Mouse (Mus musculus) midbrain, embryonic 14.5 days (tissue): ENCODE results near the gene Ap1g2. TPM values are rescaled to one million over a fixed set of nuclear protein-coding genes. Genes with fewer than 3 reads are reported as not detected.

Source experiments
- ATAC-seq: fragments of 200-750 bp; cut with Nextera tagmentation; 2 replicates; pipeline ENCODE4 v1.8.0; 2017; ENCODE audit warnings: moderate number of reproducible peaks, moderate library complexity; ENCODE audit not compliant: low FRiP score, low TSS enrichment
- DNase-seq: peaks from one replicate; pipeline ENCODE4 v3.0.0-alpha.2; 2015
- H3K27ac ChIP-seq: fragments of 300-500 bp; sonication (generic); replicated peaks from 2 replicates; pipeline ENCODE4 v1.5.1; 2014; ENCODE audit warnings: mild to moderate bottlenecking, low read depth, low read length, moderate library complexity
- H3K27me3 ChIP-seq: fragments of 300-500 bp; sonication (generic); 2 replicates; pipeline ENCODE4 v1.6.1; 2014; ENCODE audit warnings: low read length, control low read depth, mixed read lengths; ENCODE audit not compliant: control insufficient read depth, insufficient read depth
- H3K36me3 ChIP-seq: fragments of 300-500 bp; sonication (generic); 2 replicates; pipeline ENCODE4 v1.6.1; 2014; ENCODE audit warnings: low read length, control low read depth; ENCODE audit not compliant: control insufficient read depth, insufficient read depth
- H3K4me1 ChIP-seq: fragments of 300-500 bp; sonication (generic); 2 replicates; pipeline ENCODE4 v1.6.1; 2014; ENCODE audit warnings: mild to moderate bottlenecking, antibody characterized with exemption, low read length, control low read depth; ENCODE audit not compliant: control insufficient read depth, insufficient read depth
- H3K4me2 ChIP-seq: fragments of 300-500 bp; sonication (generic); 2 replicates; pipeline ENCODE4 v1.6.1; 2014; ENCODE audit warnings: mild to moderate bottlenecking, low read length, moderate library complexity
- H3K4me3 ChIP-seq: fragments of 300-500 bp; sonication (generic); replicated peaks from 2 replicates; pipeline ENCODE4 v1.5.1; 2014; ENCODE audit warnings: low read depth, low read length
- H3K9ac ChIP-seq: fragments of 300-500 bp; sonication (generic); replicated peaks from 2 replicates; pipeline ENCODE4 v1.6.1; 2014; ENCODE audit warnings: mild to moderate bottlenecking, low read length, moderate library complexity
- H3K9me3 ChIP-seq: fragments of 300-500 bp; sonication (generic); 2 replicates; pipeline ENCODE4 v1.6.1; 2016; ENCODE audit warnings: low read length, control low read depth, mixed read lengths; ENCODE audit not compliant: control insufficient read depth
- WGBS: fragments of 180-500 bp; shearing (Covaris S2); extraction: QIAGEN DNeasy Blood & Tissue Kit; methylation state at CpG from one replicate; pipeline ENCODE4 v1.1.7; 2014; 5-methylcytosine and 5-hydroxymethylcytosine counted together
- polyA plus RNA-seq: library from polyadenylated mRNA; unstranded; fragments of >200 nt; fragmentation: Nextera tagmentation; extraction: Ambion mirVana; gene quantifications from 2 replicates; pipeline ENCODE4 v1.2.1, GENCODE M21; 2014

Ap1g2 gene
- polyA plus RNA-seq, 1 experiment from 2014 or later: 6.8 TPM

DNA sequence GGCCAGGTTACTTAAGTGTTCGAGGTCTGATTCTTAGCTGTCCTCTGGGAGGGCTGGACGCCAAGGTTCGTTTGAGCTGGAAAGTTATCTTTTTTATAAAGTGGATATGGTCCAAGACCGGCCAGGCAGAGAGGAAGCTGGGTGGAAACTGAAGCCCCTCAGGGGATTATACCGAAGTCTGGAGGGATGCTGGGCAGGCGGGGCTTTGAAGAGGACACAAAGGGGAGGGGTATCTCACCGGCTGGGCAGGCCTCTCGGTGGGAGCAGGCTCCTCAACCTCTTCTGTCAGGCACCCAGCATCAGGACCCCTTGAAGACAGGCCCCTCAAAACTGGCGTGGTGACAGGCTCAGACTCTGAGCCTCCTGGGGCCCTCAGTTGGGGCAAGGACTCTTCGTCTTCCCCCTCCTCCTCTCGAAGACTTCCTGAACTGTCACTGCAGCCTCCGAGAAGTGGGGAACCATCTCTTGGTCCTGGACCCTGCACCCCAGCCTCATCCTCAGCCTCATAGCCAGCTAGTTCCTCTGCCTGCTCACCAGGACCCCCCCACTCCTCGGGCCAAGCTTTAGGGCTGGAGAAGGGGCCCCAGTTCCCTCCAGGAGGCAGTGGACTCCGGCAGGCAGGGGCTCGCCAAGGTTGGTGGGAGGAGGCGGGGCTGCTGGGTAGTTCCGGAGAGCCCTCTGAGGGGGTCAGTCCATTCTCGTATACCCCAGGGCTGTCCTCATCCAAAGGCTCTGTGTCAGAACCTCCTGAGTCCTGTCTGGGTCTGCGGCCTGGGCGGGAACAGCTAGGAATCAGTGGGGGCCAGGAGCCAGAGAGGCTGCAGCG is 2.9 kb upstream of the Ap1g2 start:
- ATAC-seq (no peak), DNase-seq (peak; percentile 49)
- Histone ChIP-seq H3K27me3 (peaks cover 11% of the 10 kb centered on the region; the same call in 1 of the 2 replicates), H3K4me3 (no peak overlapping the region), H3K27ac (peak overlapping the region; percentile 79), H3K4me2 (peak overlapping the region; percentile 27), H3K36me3 (peaks cover 17% of the 10 kb centered on the region), H3K4me1 (peaks cover 58% of the 10 kb centered on the region), H3K9me3 (no peaks in the 10 kb centered on the region), H3K9ac (peak overlapping the region; percentile 31; the same call in 1 of the 2 replicates)
- WGBS: 7% methylated on average over 21 of the region's 21 CpGs

DNA sequence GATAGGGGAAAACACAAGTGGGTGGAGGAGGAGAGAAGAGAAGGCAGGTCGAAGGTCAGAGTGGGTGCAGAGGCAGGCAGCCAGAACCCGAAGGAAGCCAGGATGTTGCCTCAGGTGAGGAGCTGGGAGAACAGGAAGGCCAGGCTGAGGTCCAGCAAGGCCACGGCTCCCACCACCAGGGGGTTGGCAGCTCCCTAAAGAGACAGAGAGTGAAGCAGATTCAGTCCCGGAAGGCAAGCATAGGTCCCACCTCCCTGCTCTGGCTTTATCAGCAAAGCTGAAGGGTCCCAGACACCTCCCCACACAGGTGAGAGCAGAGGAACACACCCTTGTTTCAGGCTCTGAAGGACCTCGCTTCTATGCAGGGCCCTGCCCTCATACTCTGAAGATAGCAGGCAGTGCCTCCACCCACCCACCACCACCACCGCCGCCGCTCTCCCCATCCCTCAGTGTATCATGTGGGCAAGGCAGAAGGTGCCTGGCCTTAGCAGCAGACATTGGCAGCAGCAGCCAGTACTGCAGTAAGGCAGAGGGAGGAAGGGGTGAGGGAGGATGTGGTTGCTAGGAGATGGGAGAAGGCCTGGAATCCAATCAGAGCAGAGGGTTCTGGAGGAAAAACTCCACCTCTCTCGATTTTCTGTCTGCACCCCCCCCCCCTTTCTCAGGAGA is 1.9 kb upstream of the Ap1g2 start:
- DNase-seq (peak; percentile 82), ATAC-seq (peak; percentile 66)
- Histone ChIP-seq H3K9ac (peak overlapping the region; percentile 34), H3K36me3 (peaks cover 12% of the 10 kb centered on the region), H3K4me1 (peaks cover 49% of the 10 kb centered on the region), H3K27ac (peak overlapping the region; percentile 79), H3K9me3 (no peaks in the 10 kb centered on the region), H3K27me3 (peaks cover 5% of the 10 kb centered on the region; the same call in 1 of the 2 replicates), H3K4me3 (no peak overlapping the region), H3K4me2 (peak overlapping the region; percentile 27)
- 28% methylated on average over 9 of the region's 9 CpGs for WGBS

DNA sequence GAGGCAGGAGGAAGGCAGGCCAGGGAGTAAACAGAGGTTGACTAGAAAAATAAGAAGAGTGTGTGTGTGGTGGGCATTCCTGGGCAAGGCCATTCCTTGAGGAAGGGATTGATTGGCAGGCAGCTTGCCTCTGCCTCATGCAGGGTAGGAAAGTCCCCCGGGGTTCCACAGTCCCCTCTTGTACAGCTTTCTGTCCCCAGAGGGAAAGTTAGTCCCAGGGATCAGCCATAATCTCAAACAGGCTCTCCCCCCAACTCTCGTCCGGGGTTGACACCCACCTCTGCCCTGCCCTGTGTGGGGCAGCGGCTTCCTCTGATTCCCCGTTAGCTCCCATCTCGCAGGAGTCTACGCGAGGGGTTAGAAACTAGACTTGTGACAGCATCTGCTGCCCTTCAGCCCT is 597 bp upstream of the Ap1g2 start:
- Histone ChIP-seq H3K9ac (no peak overlapping the region), H3K27me3 (no peaks in the 10 kb centered on the region), H3K4me1 (peaks cover 43% of the 10 kb centered on the region), H3K36me3 (peaks cover 7% of the 10 kb centered on the region; the same call in 1 of the 2 replicates), H3K4me3 (no peak overlapping the region), H3K4me2 (no peak overlapping the region), H3K27ac (0 out of 2 replicates have a peak overlapping the region, but pooled peaks have one; percentile 26), H3K9me3 (no peaks in the 10 kb centered on the region)
- WGBS: 59% methylated on average over 8 of the region's 8 CpGs
- no peak for ATAC-seq
- DNase-seq: no peak

DNA sequence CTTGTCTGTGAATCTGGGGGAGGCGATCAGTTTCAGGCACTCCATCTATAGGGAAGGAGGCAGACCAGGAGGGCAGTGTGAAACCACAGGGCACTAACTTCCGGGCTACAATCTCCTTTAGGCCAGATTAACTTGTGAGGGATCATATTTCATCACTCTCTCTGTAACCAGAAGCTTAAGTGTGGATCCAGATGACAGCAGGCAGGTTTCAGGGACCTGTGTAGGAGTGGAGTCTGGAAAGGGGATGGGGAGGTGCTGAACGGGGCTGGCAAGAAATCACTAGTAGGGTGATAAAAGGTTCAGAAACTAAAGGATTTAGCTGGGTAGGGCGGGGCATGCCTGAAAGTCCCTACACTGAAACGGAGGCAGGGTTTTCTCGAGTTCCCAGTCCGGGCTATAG is 1.0 kb downstream of the Ap1g2 start:
- Histone ChIP-seq H3K9ac (peak overlapping the region; percentile 65), H3K9me3 (no peaks in the 10 kb centered on the region), H3K4me3 (peak overlapping the region; percentile 41), H3K36me3 (peaks cover 4% of the 10 kb centered on the region; the same call in 1 of the 2 replicates), H3K4me2 (peak overlapping the region; percentile 89), H3K27me3 (no peaks in the 10 kb centered on the region), H3K4me1 (peaks cover 36% of the 10 kb centered on the region), H3K27ac (no peak overlapping the region)
- ATAC-seq: no peak
- 7% methylated on average over 7 of the region's 7 CpGs for WGBS
- DNase-seq: peak; percentile 37

DNA sequence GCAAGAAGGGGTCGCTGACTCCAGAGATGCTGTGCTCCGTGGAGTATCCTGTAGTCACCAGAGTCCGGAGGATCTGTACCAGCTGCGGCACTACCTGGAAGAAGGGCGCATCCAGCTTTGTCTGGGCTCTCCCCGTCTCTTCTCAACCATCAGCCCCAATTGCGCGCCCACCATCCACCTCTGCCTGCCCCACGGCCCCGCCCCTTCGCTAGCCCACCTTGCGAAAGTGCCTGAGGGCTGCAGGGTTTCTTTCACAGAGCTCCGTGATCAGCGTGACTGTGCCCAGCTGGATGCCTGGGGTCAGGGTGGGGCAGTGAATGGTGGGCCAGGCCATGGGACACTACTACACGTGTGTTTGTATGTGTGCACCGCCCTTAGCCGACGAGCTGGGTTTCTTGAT is 2.0 kb downstream of the Ap1g2 start:
- ATAC-seq: no peak
- Histone ChIP-seq H3K4me2 (no peak overlapping the region), H3K27me3 (no peaks in the 10 kb centered on the region), H3K36me3 (0 out of 2 replicates have a peak, but pooled peaks cover 3% of the 10 kb centered on the region), H3K9me3 (no peaks in the 10 kb centered on the region), H3K9ac (no peak overlapping the region), H3K4me1 (peaks cover 28% of the 10 kb centered on the region), H3K4me3 (no peak overlapping the region), H3K27ac (no peak overlapping the region)
- no peak for DNase-seq
- WGBS: 89% methylated on average over 18 of the region's 18 CpGs

DNA sequence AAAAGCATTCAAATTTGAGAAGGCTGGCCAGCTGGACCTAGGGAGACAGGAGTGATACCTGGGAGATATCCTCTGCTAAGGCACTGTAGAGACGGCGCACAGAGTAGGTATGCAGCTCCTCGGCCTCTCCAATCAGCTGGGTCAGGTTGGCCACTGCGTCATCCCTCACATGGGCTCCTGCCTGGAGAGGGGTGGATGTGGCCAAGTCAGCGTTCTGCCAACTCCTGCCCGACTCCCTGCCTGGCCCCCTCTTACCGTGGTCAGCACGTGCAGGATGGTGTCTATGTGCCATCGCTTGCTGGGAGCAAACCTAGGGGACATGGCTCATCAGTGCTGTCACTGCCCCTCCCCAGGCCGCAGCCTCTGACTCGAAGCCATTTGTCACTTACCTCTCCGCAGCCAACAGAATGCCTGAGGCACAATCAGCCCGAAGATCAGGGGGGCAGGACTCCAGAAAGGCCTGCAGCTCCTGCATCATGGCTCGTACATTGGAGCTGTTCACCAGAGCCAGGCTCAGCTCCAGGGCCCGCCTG is 4.1 kb downstream of the Ap1g2 start:
- H3K36me3 ChIP-seq: peaks cover 12% of the 10 kb centered on the region; the same call in 1 of the 2 replicates
- H3K9ac ChIP-seq: no peak overlapping the region
- no peaks in the 10 kb centered on the region for H3K27me3 ChIP-seq
- H3K4me2 ChIP-seq: no peak overlapping the region
- no peaks in the 10 kb centered on the region for H3K9me3 ChIP-seq
- H3K27ac ChIP-seq: no peak overlapping the region
- H3K4me3 ChIP-seq: no peak overlapping the region
- WGBS: 91% methylated on average over 15 of the region's 15 CpGs
- ATAC-seq (no peak), DNase-seq (no peak)
- peaks cover 14% of the 10 kb centered on the region for H3K4me1 ChIP-seq

DNA sequence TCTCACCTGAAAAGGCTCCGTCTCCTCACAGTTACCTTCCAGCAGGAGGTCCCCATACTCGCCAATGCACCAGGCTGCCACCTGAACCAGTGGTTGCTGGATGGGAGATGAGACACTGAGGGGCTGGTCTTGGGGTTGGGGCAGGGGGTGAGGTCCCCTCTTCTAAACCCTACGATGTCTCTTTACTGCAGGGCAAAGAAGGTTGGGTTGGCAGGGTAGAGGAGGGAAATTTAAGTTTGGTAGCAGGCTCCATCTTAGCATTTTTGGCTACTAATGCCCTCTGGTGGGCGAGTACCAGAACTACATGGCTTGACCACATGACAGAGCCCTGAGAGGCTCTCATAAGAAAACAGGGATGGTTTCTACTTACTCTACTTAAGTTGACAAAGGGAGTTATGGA is 4.8 kb downstream of the Ap1g2 start:
- Histone ChIP-seq H3K9me3 (no peaks in the 10 kb centered on the region), H3K4me1 (peaks cover 19% of the 10 kb centered on the region), H3K4me2 (no peak overlapping the region), H3K36me3 (peaks cover 12% of the 10 kb centered on the region; the same call in 1 of the 2 replicates), H3K9ac (no peak overlapping the region), H3K27ac (no peak overlapping the region), H3K27me3 (no peaks in the 10 kb centered on the region), H3K4me3 (no peak overlapping the region)
- DNase-seq (peak; percentile 85), ATAC-seq (no peak)
- WGBS: 46% methylated on average over 4 of the region's 4 CpGs

DNA sequence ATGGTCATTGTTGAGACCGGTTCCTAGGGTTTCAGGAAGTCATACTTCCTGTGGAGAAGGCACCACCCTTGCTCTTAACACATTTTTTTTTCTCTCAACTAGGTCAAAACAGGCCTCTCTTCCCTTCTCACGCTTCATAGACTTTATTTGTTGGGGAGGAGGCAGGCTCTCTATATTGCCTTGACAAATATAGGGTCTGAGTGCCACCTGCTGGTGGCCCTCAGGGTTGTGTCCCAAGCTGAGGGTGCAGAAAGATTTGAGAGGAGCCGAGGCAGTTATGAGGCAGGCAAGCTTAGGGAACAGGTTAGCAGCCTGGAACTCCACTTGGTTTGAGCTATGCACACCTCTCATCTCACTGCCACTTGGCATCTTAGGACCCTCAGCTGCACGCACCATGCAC is 8.3 kb downstream of the Ap1g2 start:
- DNase-seq: peak; percentile 84
- Histone ChIP-seq H3K9me3 (no peaks in the 10 kb centered on the region), H3K4me3 (no peak overlapping the region), H3K27me3 (no peaks in the 10 kb centered on the region), H3K36me3 (peaks cover 12% of the 10 kb centered on the region; the same call in 1 of the 2 replicates), H3K27ac (peak overlapping the region; percentile 32; the same call in 1 of the 2 replicates), H3K4me1 (peaks cover 25% of the 10 kb centered on the region), H3K4me2 (no peak overlapping the region), H3K9ac (no peak overlapping the region)
- 62% methylated on average over 4 of the region's 4 CpGs for WGBS
- no peak; the same call in 1 of the 2 replicates for ATAC-seq
